ENCODE assay signal across 9 mouse cellular contexts in genomic region chr12:95631029-95631428, GRCm38 (mm10).
DNase-seq lines count a peak whose midpoint lies in the region; ATAC-seq and TF ChIP-seq lines count a peak whose summit lies in the region.
"Had no signal": no experiment of that assay in that cellular context is flagged by ENCODE, and none has a peak within 500 bp of the region (broad histone marks: within the 10 kb centered on the region; RNA-seq: fewer than 3 reads in every experiment).

No protein-coding gene starts in this region.

- H3K9ac ChIP-seq in stomach, postnatal 0 days (ENCODE audit: low read length), result no peak overlapping the region

- intact Hi-C loops in gastrocnemius, adult 2 months (cut with DNase I), result no loop called here
- intact Hi-C loops in left cerebral cortex, adult 2 months (cut with DNase I), result no loop called here

- peak; percentile 3 to 42 for DNase-seq in urinary bladder, adult 18-20 months (ENCODE audit: low spot score in 2 of 2)
- DNase-seq in urinary bladder, postnatal 4 days (ENCODE audit: low spot score in 2 of 2), result no peak
- peak; percentile 73 for DNase-seq in gastrocnemius, adult 2 months
- peak; percentile 14 to 56 for DNase-seq in left cerebral cortex, adult 2 months (ENCODE audit: extremely low spot score in 1 of 2, low spot score in 2 of 2)
- peak; percentile 14 to 61 for DNase-seq in urinary bladder, postnatal 36 days (ENCODE audit: low spot score in 2 of 2)
- DNase-seq in stomach, postnatal 0 days (ENCODE audit: low spot score), result no peak

- no peak overlapping the region for H3K4me2 ChIP-seq in stomach, postnatal 0 days (replicated peaks; ENCODE audit: low read depth)

- H3K9me3 ChIP-seq in stomach, postnatal 0 days (ENCODE audit: control insufficient read depth, low read length), result no peaks in the 10 kb centered on the region

- no peak for TF ChIP-seq CTCF in gastrocnemius, adult 2 months (IDR thresholded peaks at IDR 0.05)
- TF ChIP-seq CTCF in left cerebral cortex, adult 2 months (IDR thresholded peaks at IDR 0.05), result no peak
- no peak for TF ChIP-seq CTCF in stomach, postnatal 0 days (IDR thresholded peaks at IDR 0.05; ENCODE audit: low read depth)

- no peak overlapping the region for H3K27ac ChIP-seq in gastrocnemius, adult 2 months
- no peak overlapping the region for H3K27ac ChIP-seq in left cerebral cortex, adult 2 months
- H3K27ac ChIP-seq in stomach, postnatal 0 days (replicated peaks), result no peak overlapping the region
- H3K27ac ChIP-seq: kidney, postnatal 0 days had no signal

- H3K4me3 ChIP-seq in gastrocnemius, adult 2 months, result no peak overlapping the region
- no peak overlapping the region for H3K4me3 ChIP-seq in left cerebral cortex, adult 2 months
- no peak overlapping the region for H3K4me3 ChIP-seq in stomach, postnatal 0 days (ENCODE audit: low read depth, low read length)
- H3K4me3 ChIP-seq: megakaryocyte, embryonic 14.5 days had no signal

- WGBS in stomach, postnatal 0 days, result 85% methylated on average over 1 of the region's 1 CpGs

- ATAC-seq in stomach, postnatal 0 days (ENCODE audit: low FRiP score, low TSS enrichment), result no peak
- ATAC-seq in megakaryocyte, adult 5-6 weeks (ENCODE audit: poor library complexity, severe bottlenecking), result no peak

- H3K27me3 ChIP-seq in stomach, postnatal 0 days (ENCODE audit: control insufficient read depth, insufficient read depth, low read length), result no peaks in the 10 kb centered on the region
- H3K27me3 ChIP-seq: megakaryocyte, embryonic 14.5 days had no signal

- H3K4me1 ChIP-seq in stomach, postnatal 0 days (replicated peaks; ENCODE audit: control insufficient read depth, insufficient read depth), result no peaks in the 10 kb centered on the region
- H3K4me1 ChIP-seq: megakaryocyte, embryonic 14.5 days had no signal

- no peaks in the 10 kb centered on the region for H3K36me3 ChIP-seq in stomach, postnatal 0 days (ENCODE audit: control insufficient read depth, insufficient read depth, low read length)

- TF ChIP-seq EP300 in stomach, postnatal 0 days (optimal IDR thresholded peaks at IDR 0.05), result no peak

Comparison
In these comparisons a context has a peak if more than half of its experiments do, and no peak if none do; other contexts are left out.
1. DNase-seq: peak in urinary bladder, adult 18-20 months (2 of 2), gastrocnemius, adult 2 months (single experiment), left cerebral cortex, adult 2 months (2 of 2) and urinary bladder, postnatal 36 days (2 of 2); none in urinary bladder, postnatal 4 days (0 of 2) and stomach, postnatal 0 days (single experiment).